Mouse (Mus musculus): Measurements from ENCODE around the gene Tdp2. TPM values are rescaled to one million over a fixed set of nuclear protein-coding genes. Genes with fewer than 3 reads are reported as not detected.

The Tdp2 gene
- total RNA-seq, 2 experiments from 2014 or later, result 10.8 to 12.4 TPM

DNA sequence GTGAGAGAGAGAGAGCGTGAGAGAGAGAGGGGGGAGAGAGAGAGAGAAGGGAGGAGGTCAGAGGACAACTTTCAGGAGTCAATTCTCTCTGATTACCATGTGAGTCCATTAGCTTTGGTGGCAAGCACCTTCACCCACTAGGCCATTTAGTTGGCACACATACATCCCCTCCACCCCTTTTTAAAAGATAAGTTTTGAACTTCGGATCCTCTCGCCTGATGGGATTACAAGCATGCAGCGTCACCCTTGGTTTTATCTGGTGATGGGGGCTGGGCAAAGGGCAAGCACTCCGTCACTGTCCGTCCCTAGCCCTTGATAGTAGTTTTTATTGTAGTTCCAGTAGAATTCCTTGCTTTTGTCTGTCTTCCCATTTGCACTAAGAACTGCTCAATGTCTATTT is 48.7 kb downstream of the Tdp2 start:
- DNase-seq, result no peak

DNA sequence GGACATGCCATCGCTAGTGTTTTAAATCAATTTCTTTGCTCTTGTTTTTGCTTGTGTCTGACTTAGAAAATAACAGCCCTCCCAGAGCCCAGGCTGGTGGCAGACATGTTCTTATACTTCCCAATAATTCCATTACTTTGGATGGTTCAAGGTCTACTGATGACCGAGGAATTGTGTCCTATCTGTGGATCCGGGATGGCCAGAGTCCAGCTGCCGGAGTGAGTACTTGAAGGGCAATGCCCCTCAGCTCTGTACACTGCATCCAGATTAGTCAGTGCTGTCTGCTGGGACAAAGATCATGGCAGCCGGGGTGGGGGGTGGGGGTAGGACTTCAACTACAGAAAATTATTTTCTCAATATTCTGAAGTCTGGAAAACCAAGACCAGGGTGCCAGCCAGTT is 49.2 kb downstream of the Tdp2 start:
- DNase-seq, result no peak

GRCm38 (mm10) chr13:24882411-24882810 is 50.9 kb downstream of the Tdp2 start:
- no peak for DNase-seq

- no peak for DNase-seq
Observed at GRCm38 (mm10) chr13:24889554-24889953, 58.1 kb downstream of the Tdp2 start.

Other genes with a start within 250 kb of the Tdp2 start
- 10 to 100 TPM; 10.2 to 11.9 TPM for gene Ripor2, start 249.5 kb upstream of the Tdp2 start, total RNA-seq (2021)
- not detected for gene Armh2, start 90.4 kb upstream of the Tdp2 start, total RNA-seq (2021)
- 1 to 10 TPM; 3.7 to 5.6 TPM for gene Gmnn, start 69.8 kb upstream of the Tdp2 start, total RNA-seq (2021)
- gene BC005537, start 30.0 kb upstream of the Tdp2 start, total RNA-seq (2021), result 10 to 100 TPM; 61.1 to 71.3 TPM
- 10 to 100 TPM; 90.3 to 97.4 TPM for gene Acot13, start 139 bp upstream of the Tdp2 start, total RNA-seq (2021)
- under 1 TPM; 0.05 to 0.07 TPM for gene D130043K22Rik, start 13.5 kb downstream of the Tdp2 start, total RNA-seq (2021)
- gene Aldh5a1, start 106.0 kb downstream of the Tdp2 start, total RNA-seq (2021), result 1 to 10 TPM; 3.0 to 3.3 TPM
- under 1 TPM; 0.40 to 0.54 TPM for gene Gpld1, start 111.5 kb downstream of the Tdp2 start, total RNA-seq (2021)
- gene Mrs2, start 188.7 kb downstream of the Tdp2 start, total RNA-seq (2021), result 10 to 100 TPM; 22.9 to 31.8 TPM
- under 1 TPM; 0.07 to 0.14 TPM for gene Dcdc2a, start 224.3 kb downstream of the Tdp2 start, total RNA-seq (2021)